Mouse (Mus musculus) forebrain, embryonic 12.5 days (tissue): ENCODE data around the gene Vcp. TPM values are rescaled to one million over a fixed set of nuclear protein-coding genes. Genes with fewer than 3 reads are reported as not detected.

Experiments used
- ATAC-seq: fragments of 200-750 bp; cut with Nextera tagmentation; 2 replicates; pipeline ENCODE4 v1.8.0; 2017; ENCODE audit warnings: moderate TSS enrichment; ENCODE audit not compliant: low FRiP score
- H3K27ac ChIP-seq: fragments of 300-500 bp; sonication (generic); 2 replicates; pipeline ENCODE4 v1.5.1; 2016; ENCODE audit warnings: mild to moderate bottlenecking
- H3K27me3 ChIP-seq: fragments of 300-500 bp; sonication (generic); 2 replicates; pipeline ENCODE4 v1.6.1; 2016; ENCODE audit warnings: mild to moderate bottlenecking
- H3K36me3 ChIP-seq: fragments of 300-500 bp; sonication (generic); replicated peaks from 2 replicates; pipeline ENCODE4 v1.6.1; 2016; ENCODE audit warnings: mild to moderate bottlenecking
- H3K4me1 ChIP-seq: fragments of 300-500 bp; sonication (generic); 2 replicates; pipeline ENCODE4 v1.6.1; 2016
- H3K4me2 ChIP-seq: fragments of 300-500 bp; sonication (generic); 2 replicates; pipeline ENCODE4 v1.6.1; 2016; ENCODE audit warnings: mild to moderate bottlenecking, moderate library complexity
- H3K4me3 ChIP-seq: fragments of 300-500 bp; sonication (generic); replicated peaks from 2 replicates; pipeline ENCODE4 v1.5.1; 2016; ENCODE audit warnings: mild to moderate bottlenecking
- H3K9ac ChIP-seq: fragments of 300-500 bp; sonication (generic); 2 replicates; pipeline ENCODE4 v1.6.1; 2016; ENCODE audit warnings: mild to moderate bottlenecking
- H3K9me3 ChIP-seq: fragments of 300-500 bp; sonication (generic); 2 replicates; pipeline ENCODE4 v1.6.1; 2016
- WGBS: fragments of 180-500 bp; shearing (Covaris S2); methylation state at CpG from one replicate; pipeline ENCODE4 v1.1.7; 2016; 5-methylcytosine and 5-hydroxymethylcytosine counted together
- polyA plus RNA-seq: library from polyadenylated mRNA; unstranded; fragments of >200 nt; fragmentation: Nextera tagmentation; extraction: Ambion mirVana; gene quantifications from 2 replicates; pipeline ENCODE4 v1.2.1, GENCODE M21; 2016

Gene Vcp
- polyA plus RNA-seq, 1 experiment from 2014 or later = 640 TPM

GRCm38 (mm10) chr4:42961592-42961991, 38.7 kb downstream of the Vcp start:
- Histone ChIP-seq H3K36me3 (peaks cover 24% of the 10 kb centered on the region), H3K4me1 (peaks cover 3% of the 10 kb centered on the region; the same call in 1 of the 2 replicates), H3K4me3 (no peak overlapping the region), H3K27me3 (peaks cover 6% of the 10 kb centered on the region), H3K9me3 (no peaks in the 10 kb centered on the region), H3K27ac (no peak overlapping the region), H3K4me2 (no peak overlapping the region), H3K9ac (no peak overlapping the region)
- 31% methylated on average over 4 of the region's 4 CpGs for WGBS
- ATAC-seq = no peak

DNA sequence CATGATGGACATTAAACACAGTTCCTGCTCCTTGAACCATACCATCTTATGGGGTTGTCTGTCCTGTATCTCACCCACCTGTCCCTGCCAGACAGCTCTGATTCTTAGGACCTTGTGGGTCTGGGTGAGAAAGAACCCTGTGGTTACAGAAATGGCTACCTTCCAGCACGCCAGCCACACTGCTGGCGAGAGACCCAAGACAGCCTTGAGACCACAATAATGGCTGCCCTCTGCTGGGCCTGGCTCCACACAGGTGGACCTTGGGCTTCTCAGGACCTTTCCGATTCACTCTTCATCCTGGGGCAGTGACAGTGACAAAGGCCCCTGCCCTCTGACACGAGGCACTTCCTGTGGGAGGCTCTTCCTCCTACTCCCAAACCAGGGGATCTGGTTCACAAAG, 40.9 kb downstream of the Vcp start:
- peaks cover 6% of the 10 kb centered on the region; the same call in 1 of the 2 replicates for H3K4me1 ChIP-seq
- no peak overlapping the region for H3K9ac ChIP-seq
- H3K9me3 ChIP-seq = no peaks in the 10 kb centered on the region
- 75% methylated on average over 4 of the region's 4 CpGs for WGBS
- H3K27me3 ChIP-seq = peaks cover 3% of the 10 kb centered on the region
- H3K4me2 ChIP-seq = no peak overlapping the region
- H3K4me3 ChIP-seq = no peak overlapping the region
- peaks cover 33% of the 10 kb centered on the region for H3K36me3 ChIP-seq
- ATAC-seq = no peak
- H3K27ac ChIP-seq = no peak overlapping the region

DNA sequence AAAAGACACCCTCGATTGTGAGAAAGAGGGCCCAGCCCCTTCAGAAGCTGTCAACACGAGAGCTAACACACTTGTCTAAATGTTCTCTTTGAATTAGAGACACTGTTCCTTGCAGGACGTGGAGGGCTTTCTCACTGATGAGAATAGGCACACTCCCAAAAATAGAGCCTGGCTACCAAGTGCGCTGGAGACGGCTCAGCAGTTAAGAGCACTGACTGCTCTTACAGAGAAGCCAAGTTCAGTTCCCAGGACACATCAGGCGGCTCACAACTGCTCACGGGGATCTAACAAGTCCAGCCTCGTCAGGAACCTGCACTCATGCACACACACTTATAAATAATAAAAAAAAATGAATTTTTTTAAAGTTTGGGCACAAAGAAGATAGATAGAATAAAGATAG, 41.4 kb downstream of the Vcp start:
- Histone ChIP-seq H3K36me3 (peaks cover 33% of the 10 kb centered on the region), H3K27me3 (no peaks in the 10 kb centered on the region), H3K9ac (no peak overlapping the region), H3K4me1 (peaks cover 10% of the 10 kb centered on the region), H3K4me2 (no peak overlapping the region), H3K27ac (no peak overlapping the region), H3K9me3 (no peaks in the 10 kb centered on the region), H3K4me3 (no peak overlapping the region)
- WGBS = 71% methylated on average over 8 of the region's 8 CpGs
- ATAC-seq = no peak

GRCm38 (mm10) chr4:42957979-42958378, 42.3 kb downstream of the Vcp start:
- peaks cover 19% of the 10 kb centered on the region for H3K4me1 ChIP-seq
- WGBS = 92% methylated on average over 8 of the region's 8 CpGs
- no peak overlapping the region for H3K4me2 ChIP-seq
- H3K27ac ChIP-seq = no peak overlapping the region
- H3K4me3 ChIP-seq = no peak overlapping the region
- no peaks in the 10 kb centered on the region for H3K27me3 ChIP-seq
- H3K9me3 ChIP-seq = no peaks in the 10 kb centered on the region
- no peak overlapping the region for H3K9ac ChIP-seq
- ATAC-seq = no peak
- H3K36me3 ChIP-seq = peaks cover 33% of the 10 kb centered on the region

GRCm38 (mm10) chr4:42957306-42957705, 43.0 kb downstream of the Vcp start:
- Histone ChIP-seq H3K36me3 (peaks cover 33% of the 10 kb centered on the region), H3K9ac (no peak overlapping the region), H3K4me3 (no peak overlapping the region), H3K27ac (no peak overlapping the region), H3K4me1 (peaks cover 26% of the 10 kb centered on the region), H3K4me2 (no peak overlapping the region), H3K9me3 (no peaks in the 10 kb centered on the region), H3K27me3 (no peaks in the 10 kb centered on the region)
- no peak for ATAC-seq
- 80% methylated on average over 11 of the region's 11 CpGs for WGBS

GRCm38 (mm10) chr4:42956581-42956980, 43.7 kb downstream of the Vcp start:
- peaks cover 33% of the 10 kb centered on the region for H3K36me3 ChIP-seq
- ATAC-seq = no peak
- no peaks in the 10 kb centered on the region for H3K9me3 ChIP-seq
- H3K9ac ChIP-seq = no peak overlapping the region
- no peak overlapping the region for H3K4me2 ChIP-seq
- no peaks in the 10 kb centered on the region for H3K27me3 ChIP-seq
- peaks cover 33% of the 10 kb centered on the region for H3K4me1 ChIP-seq
- WGBS = 94% methylated on average over 17 of the region's 17 CpGs
- H3K4me3 ChIP-seq = no peak overlapping the region
- no peak overlapping the region for H3K27ac ChIP-seq

GRCm38 (mm10) chr4:42955200-42955599, 45.1 kb downstream of the Vcp start:
- no peak overlapping the region for H3K27ac ChIP-seq
- H3K36me3 ChIP-seq = peaks cover 33% of the 10 kb centered on the region
- WGBS = 87% methylated on average over 3 of the region's 3 CpGs
- no peaks in the 10 kb centered on the region for H3K9me3 ChIP-seq
- no peak overlapping the region for H3K4me3 ChIP-seq
- peaks cover 47% of the 10 kb centered on the region for H3K4me1 ChIP-seq
- no peak overlapping the region for H3K4me2 ChIP-seq
- no peaks in the 10 kb centered on the region for H3K27me3 ChIP-seq
- H3K9ac ChIP-seq = no peak overlapping the region
- no peak for ATAC-seq

DNA sequence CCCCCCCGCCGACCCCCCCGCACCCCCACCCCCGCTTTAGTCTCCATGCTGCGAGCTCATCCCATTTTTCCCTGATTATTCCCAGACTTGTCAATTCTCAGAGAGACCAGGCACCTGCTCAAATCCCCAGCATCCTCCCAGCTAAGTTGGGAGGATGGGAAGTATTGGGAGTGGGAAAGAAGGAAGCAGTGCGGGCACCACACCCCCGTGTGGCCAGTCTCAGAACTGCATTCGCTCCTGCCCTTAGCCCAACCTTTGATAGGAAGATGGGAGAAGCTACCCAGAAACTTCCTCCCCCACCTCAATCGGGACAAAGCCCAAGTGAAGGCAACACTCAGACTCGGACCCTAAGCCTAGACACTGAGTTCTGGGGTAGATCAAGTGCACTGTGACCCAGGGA, 46.0 kb downstream of the Vcp start:
- no peaks in the 10 kb centered on the region for H3K9me3 ChIP-seq
- WGBS = 2% methylated on average over 10 of the region's 10 CpGs
- peak overlapping the region; percentile 84 for H3K4me2 ChIP-seq
- H3K4me3 ChIP-seq = peak overlapping the region; percentile 23
- H3K27me3 ChIP-seq = no peaks in the 10 kb centered on the region
- no peak for ATAC-seq
- peak overlapping the region; percentile 47 for H3K9ac ChIP-seq
- H3K4me1 ChIP-seq = peaks cover 49% of the 10 kb centered on the region
- peak overlapping the region; percentile 88 for H3K27ac ChIP-seq
- peaks cover 33% of the 10 kb centered on the region for H3K36me3 ChIP-seq

- Histone ChIP-seq H3K27me3 (no peaks in the 10 kb centered on the region), H3K9me3 (no peaks in the 10 kb centered on the region), H3K27ac (peak overlapping the region; percentile 88), H3K9ac (peak overlapping the region; percentile 47), H3K4me1 (peaks cover 56% of the 10 kb centered on the region), H3K36me3 (peaks cover 29% of the 10 kb centered on the region), H3K4me3 (peak overlapping the region; percentile 23), H3K4me2 (peak overlapping the region; percentile 84)
- 6% methylated on average over 7 of the region's 10 CpGs for WGBS
- ATAC-seq = no peak
Observed at GRCm38 (mm10) chr4:42953435-42954094, 46.7 kb downstream of the Vcp start.

DNA sequence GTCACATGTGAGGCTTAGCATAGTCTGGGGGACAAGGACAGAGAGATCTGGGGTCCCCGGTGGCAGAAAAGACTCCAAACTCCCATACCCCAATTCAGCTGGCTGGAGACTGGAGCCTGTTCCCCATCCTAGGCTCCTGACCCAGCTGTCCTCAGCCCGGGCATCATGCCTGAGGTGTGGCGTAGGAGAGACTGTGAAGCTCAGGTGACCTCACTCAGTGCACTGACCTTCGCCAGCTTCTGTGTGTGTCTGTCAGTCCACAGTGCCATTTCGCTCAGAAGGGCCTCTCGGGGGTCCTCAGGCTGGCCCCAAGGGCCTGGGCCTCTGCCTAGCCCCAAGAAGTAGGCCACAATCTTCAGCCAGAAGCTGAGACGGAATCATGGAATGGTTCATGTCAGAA, 47.7 kb downstream of the Vcp start:
- H3K4me2 ChIP-seq = peak overlapping the region; percentile 84
- peaks cover 7% of the 10 kb centered on the region; the same call in 1 of the 2 replicates for H3K27me3 ChIP-seq
- no peaks in the 10 kb centered on the region for H3K9me3 ChIP-seq
- peaks cover 19% of the 10 kb centered on the region for H3K36me3 ChIP-seq
- peak overlapping the region; percentile 88 for H3K27ac ChIP-seq
- 83% methylated on average over 7 of the region's 7 CpGs for WGBS
- H3K4me1 ChIP-seq = peaks cover 65% of the 10 kb centered on the region
- no peak for ATAC-seq
- H3K4me3 ChIP-seq = no peak overlapping the region
- H3K9ac ChIP-seq = peak overlapping the region; percentile 91

GRCm38 (mm10) chr4:42951206-42952195, 48.8 kb downstream of the Vcp start:
- Histone ChIP-seq H3K27me3 (peaks cover 9% of the 10 kb centered on the region; the same call in 1 of the 2 replicates), H3K36me3 (peaks cover 8% of the 10 kb centered on the region), H3K4me1 (peaks cover 76% of the 10 kb centered on the region), H3K27ac (peak overlapping the region; percentile 94; the same call in 1 of the 2 replicates), H3K9ac (peak overlapping the region; percentile 91), H3K9me3 (no peaks in the 10 kb centered on the region), H3K4me3 (peak overlapping the region; percentile 75), H3K4me2 (peak overlapping the region; percentile 84)
- 59% methylated on average over 11 of the region's 11 CpGs for WGBS
- no peak for ATAC-seq

DNA sequence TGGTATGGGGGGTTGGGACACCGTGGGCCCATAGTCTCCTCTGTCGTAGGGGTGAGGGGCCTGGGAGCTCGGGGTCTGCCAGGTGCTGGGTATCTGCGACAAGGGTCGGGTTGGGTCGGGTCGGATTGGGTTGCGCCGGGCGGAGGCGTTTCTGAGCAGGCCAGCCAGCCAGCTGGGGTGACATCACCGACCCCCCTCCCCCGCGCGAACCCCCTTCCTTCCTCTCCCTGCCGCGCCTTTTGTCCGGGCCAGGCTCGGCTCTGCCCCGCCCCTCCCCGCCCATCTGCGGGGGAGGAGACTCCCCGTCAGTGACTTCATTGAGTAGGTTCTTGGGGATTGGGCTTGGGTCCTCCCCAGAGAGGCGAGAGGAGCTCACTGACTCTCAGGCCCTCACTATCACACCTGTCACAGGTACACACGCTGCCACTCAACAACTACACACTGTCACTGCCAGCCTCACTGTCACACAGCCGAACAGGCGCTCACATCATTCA, 50.2 kb downstream of the Vcp start:
- Histone ChIP-seq H3K36me3 (no peaks in the 10 kb centered on the region; the same call in none of the 2 replicates), H3K9me3 (no peaks in the 10 kb centered on the region), H3K27me3 (peaks cover 9% of the 10 kb centered on the region; the same call in 1 of the 2 replicates), H3K4me2 (peak overlapping the region; percentile 84), H3K4me1 (peaks cover 81% of the 10 kb centered on the region), H3K27ac (peak overlapping the region; percentile 94), H3K9ac (peak overlapping the region; percentile 91), H3K4me3 (peak overlapping the region; percentile 75)
- peak; percentile 62 for ATAC-seq
- 1% methylated on average over 27 of the region's 27 CpGs for whole genome bisulfite sequencing
